Mouse (Mus musculus) forebrain, embryonic 12.5 days (tissue): ENCODE measurements around the gene Scamp1. TPM values are rescaled to one million over a fixed set of nuclear protein-coding genes. Genes with fewer than 3 reads are reported as not detected.

Source experiments
- ATAC-seq: fragments of 200-750 bp; cut with Nextera tagmentation; 2 replicates; pipeline ENCODE4 v1.8.0; 2017; ENCODE audit warnings: moderate TSS enrichment; ENCODE audit not compliant: low FRiP score
- H3K27ac ChIP-seq: fragments of 300-500 bp; sonication (generic); 2 replicates; pipeline ENCODE4 v1.5.1; 2016; ENCODE audit warnings: mild to moderate bottlenecking
- H3K27me3 ChIP-seq: fragments of 300-500 bp; sonication (generic); 2 replicates; pipeline ENCODE4 v1.6.1; 2016; ENCODE audit warnings: mild to moderate bottlenecking
- H3K36me3 ChIP-seq: fragments of 300-500 bp; sonication (generic); replicated peaks from 2 replicates; pipeline ENCODE4 v1.6.1; 2016; ENCODE audit warnings: mild to moderate bottlenecking
- H3K4me1 ChIP-seq: fragments of 300-500 bp; sonication (generic); 2 replicates; pipeline ENCODE4 v1.6.1; 2016
- H3K4me2 ChIP-seq: fragments of 300-500 bp; sonication (generic); 2 replicates; pipeline ENCODE4 v1.6.1; 2016; ENCODE audit warnings: mild to moderate bottlenecking, moderate library complexity
- H3K4me3 ChIP-seq: fragments of 300-500 bp; sonication (generic); replicated peaks from 2 replicates; pipeline ENCODE4 v1.5.1; 2016; ENCODE audit warnings: mild to moderate bottlenecking
- H3K9ac ChIP-seq: fragments of 300-500 bp; sonication (generic); 2 replicates; pipeline ENCODE4 v1.6.1; 2016; ENCODE audit warnings: mild to moderate bottlenecking
- H3K9me3 ChIP-seq: fragments of 300-500 bp; sonication (generic); 2 replicates; pipeline ENCODE4 v1.6.1; 2016
- WGBS: fragments of 180-500 bp; shearing (Covaris S2); methylation state at CpG from one replicate; pipeline ENCODE4 v1.1.7; 2016; 5-methylcytosine and 5-hydroxymethylcytosine counted together
- polyA plus RNA-seq: library from polyadenylated mRNA; unstranded; fragments of >200 nt; fragmentation: Nextera tagmentation; extraction: Ambion mirVana; gene quantifications from 2 replicates; pipeline ENCODE4 v1.2.1, GENCODE M21; 2016

Gene Scamp1
- polyA plus RNA-seq, 1 experiment from 2014 or later, result 55.3 TPM

DNA sequence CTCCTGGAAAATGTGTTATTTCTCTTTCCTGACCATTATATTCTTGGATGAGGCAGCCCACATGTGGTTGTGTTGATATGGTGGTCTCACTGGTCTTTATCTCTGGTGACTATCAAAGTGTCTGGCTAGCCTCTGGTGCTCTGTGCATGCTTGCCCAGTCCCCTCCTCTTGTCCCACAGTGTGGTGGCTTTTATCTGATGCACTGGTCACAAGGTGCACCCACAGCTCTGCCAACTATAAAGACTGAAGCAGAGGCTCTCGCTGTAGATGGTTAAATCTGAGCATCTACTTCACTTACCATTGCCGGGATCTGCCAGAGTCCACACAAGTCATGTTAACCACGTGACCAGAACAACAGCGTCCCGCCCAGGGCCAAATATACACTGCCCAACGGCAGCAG lies 19.1 kb downstream of the Scamp1 start:
- H3K27ac ChIP-seq, result no peak overlapping the region
- no peak overlapping the region for H3K4me3 ChIP-seq
- no peaks in the 10 kb centered on the region for H3K9me3 ChIP-seq
- no peak overlapping the region for H3K9ac ChIP-seq
- no peaks in the 10 kb centered on the region; the same call in 1 of the 2 replicates for H3K4me1 ChIP-seq
- H3K27me3 ChIP-seq, result no peaks in the 10 kb centered on the region
- 93% methylated on average over 6 of the region's 6 CpGs for WGBS
- H3K36me3 ChIP-seq, result no peaks in the 10 kb centered on the region
- no peak for ATAC-seq
- H3K4me2 ChIP-seq, result no peak overlapping the region

DNA sequence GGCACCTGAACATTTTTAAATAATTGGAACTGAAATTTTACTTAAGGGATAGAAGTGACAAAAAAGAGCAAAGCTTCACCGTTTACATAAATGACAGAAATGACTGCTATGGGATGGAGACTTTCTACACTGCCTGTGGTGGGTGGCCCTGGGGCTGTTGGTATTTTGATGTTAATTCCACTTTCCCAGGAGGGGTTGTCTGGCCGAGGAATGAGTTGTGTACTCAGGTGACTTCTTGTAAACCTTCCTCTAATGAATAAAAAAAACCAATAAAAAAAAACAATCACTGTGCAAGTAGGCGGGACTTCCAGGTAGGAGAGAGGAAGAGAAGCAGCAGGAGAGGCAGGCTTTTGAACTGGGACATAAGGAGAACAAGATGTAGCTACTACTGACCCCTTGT lies 20.4 kb downstream of the Scamp1 start:
- Histone ChIP-seq H3K4me3 (no peak overlapping the region), H3K36me3 (no peaks in the 10 kb centered on the region), H3K27ac (no peak overlapping the region), H3K4me2 (no peak overlapping the region), H3K9ac (no peak overlapping the region), H3K27me3 (no peaks in the 10 kb centered on the region), H3K9me3 (no peaks in the 10 kb centered on the region), H3K4me1 (no peaks in the 10 kb centered on the region; the same call in 1 of the 2 replicates)
- ATAC-seq, result no peak
- WGBS, result 78% methylated on average over 3 of the region's 3 CpGs

DNA sequence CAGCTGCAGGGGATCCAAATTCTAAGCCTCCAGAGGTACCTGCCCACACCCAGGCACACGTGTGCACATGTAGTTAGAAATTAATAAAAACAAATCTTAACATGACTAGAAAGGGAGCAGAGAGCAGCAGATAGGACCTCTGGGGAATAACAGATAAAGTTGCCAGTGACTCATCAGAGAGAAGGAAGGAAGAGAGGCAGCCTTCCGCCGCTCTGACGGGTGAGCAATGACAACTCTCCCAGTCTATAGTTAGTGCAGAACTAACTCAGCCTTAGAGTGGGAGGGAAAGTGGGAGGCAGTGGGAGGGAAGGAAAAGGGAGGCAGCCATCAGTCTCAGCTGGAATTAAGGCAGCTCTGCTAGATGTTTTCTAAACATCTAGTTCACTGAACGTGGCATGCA lies 21.7 kb downstream of the Scamp1 start:
- Histone ChIP-seq H3K9me3 (no peaks in the 10 kb centered on the region), H3K27me3 (no peaks in the 10 kb centered on the region), H3K4me3 (no peak overlapping the region), H3K4me2 (no peak overlapping the region), H3K9ac (no peak overlapping the region), H3K36me3 (no peaks in the 10 kb centered on the region), H3K27ac (no peak overlapping the region), H3K4me1 (no peaks in the 10 kb centered on the region; the same call in 1 of the 2 replicates)
- no peak for ATAC-seq
- WGBS, result 80% methylated on average over 5 of the region's 5 CpGs

DNA sequence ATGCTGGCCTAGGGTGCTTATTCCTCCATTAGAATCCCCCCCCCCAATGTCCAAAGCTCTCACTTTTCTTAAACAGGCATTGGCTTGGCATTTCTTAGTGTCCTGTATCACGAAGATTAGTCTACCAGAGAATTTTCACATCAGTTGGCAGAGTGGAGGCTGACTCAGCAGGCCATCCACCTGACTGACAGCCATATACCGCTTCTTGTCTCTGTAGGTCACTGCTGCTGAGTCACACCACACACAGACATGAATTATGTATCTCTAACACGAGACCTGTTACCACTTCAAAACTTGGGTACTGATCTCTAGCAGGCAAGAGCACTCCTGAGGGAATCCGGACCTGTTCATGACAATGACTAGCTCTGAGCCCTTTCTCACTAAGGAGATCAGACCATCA lies 23.1 kb downstream of the Scamp1 start:
- Histone ChIP-seq H3K36me3 (no peaks in the 10 kb centered on the region), H3K27ac (no peak overlapping the region), H3K4me3 (no peak overlapping the region), H3K27me3 (no peaks in the 10 kb centered on the region), H3K4me1 (peaks cover 2% of the 10 kb centered on the region), H3K9ac (no peak overlapping the region), H3K9me3 (no peaks in the 10 kb centered on the region), H3K4me2 (no peak overlapping the region)
- WGBS, result 80% methylated on average over 4 of the region's 4 CpGs
- no peak for ATAC-seq

DNA sequence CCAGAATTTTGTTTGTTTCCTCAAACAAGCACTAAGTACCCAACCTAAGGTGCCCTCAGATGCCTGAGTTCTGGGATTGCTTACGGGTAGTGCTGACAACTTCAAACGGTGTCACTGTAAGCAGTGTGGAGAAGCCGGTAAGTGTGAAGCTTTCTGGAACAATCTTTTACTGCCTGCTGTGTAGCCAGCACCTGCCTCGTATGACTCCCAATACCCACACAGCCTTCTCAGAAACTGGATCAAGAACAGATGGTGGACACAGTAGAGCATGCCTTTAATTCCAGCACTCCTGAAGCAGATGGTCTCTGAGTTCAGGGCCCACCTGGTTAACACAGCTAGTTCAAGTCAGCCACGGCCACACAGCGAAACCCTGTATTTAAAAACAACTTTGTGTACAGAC lies 24.0 kb downstream of the Scamp1 start:
- no peak overlapping the region for H3K4me3 ChIP-seq
- no peak overlapping the region for H3K9ac ChIP-seq
- H3K27ac ChIP-seq, result no peak overlapping the region
- 79% methylated on average over 6 of the region's 6 CpGs for WGBS
- no peaks in the 10 kb centered on the region for H3K9me3 ChIP-seq
- ATAC-seq, result no peak
- H3K27me3 ChIP-seq, result no peaks in the 10 kb centered on the region
- peaks cover 4% of the 10 kb centered on the region for H3K4me1 ChIP-seq
- H3K4me2 ChIP-seq, result no peak overlapping the region
- H3K36me3 ChIP-seq, result no peaks in the 10 kb centered on the region

DNA sequence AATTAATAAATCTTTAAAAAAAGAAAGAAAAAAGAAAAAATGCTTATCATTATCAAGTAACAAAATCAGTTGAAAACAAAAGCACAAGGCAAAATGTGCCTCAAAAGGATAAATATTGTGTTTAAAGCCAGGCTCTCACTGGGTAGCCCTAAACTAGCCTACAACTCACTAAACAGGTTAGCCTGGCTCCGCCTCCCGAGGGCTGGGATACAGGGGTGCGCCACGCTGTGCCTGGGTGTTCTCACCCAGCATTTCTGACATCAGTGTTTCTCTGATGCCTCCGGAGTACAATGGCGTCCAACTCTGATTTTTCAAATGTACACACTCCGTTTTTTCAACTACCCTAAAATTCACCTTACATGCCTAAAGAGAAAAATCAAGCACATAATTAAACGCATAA lies 24.7 kb downstream of the Scamp1 start:
- H3K9me3 ChIP-seq, result no peaks in the 10 kb centered on the region
- no peak overlapping the region for H3K4me2 ChIP-seq
- WGBS, result 83% methylated on average over 8 of the region's 8 CpGs
- ATAC-seq, result no peak
- H3K4me1 ChIP-seq, result peaks cover 4% of the 10 kb centered on the region
- H3K9ac ChIP-seq, result no peak overlapping the region
- no peak overlapping the region for H3K27ac ChIP-seq
- H3K27me3 ChIP-seq, result no peaks in the 10 kb centered on the region
- H3K36me3 ChIP-seq, result no peaks in the 10 kb centered on the region
- H3K4me3 ChIP-seq, result no peak overlapping the region

DNA sequence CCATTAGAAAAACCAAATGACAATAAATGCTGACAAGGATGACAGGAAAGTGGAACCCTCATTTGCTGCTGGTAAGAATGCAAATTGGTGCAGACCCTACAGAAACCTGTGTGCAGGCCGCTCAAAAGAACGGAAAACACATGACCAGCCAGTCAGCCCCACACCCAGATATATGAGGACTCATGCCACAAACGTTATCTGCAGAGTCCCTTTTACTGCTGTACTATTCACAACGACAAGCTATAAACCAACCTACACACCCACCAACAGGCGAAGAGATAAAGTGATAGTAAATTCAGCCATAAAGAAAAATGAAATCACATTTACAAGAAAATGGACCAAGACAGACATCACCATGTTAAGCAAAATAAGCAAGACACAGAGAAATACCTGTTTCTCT lies 26.4 kb downstream of the Scamp1 start:
- H3K4me1 ChIP-seq, result peaks cover 4% of the 10 kb centered on the region
- H3K4me3 ChIP-seq, result no peak overlapping the region
- 94% methylated on average over 5 of the region's 5 CpGs for WGBS
- no peak overlapping the region for H3K4me2 ChIP-seq
- H3K9me3 ChIP-seq, result no peaks in the 10 kb centered on the region
- no peak for ATAC-seq
- H3K27ac ChIP-seq, result no peak overlapping the region
- H3K36me3 ChIP-seq, result no peaks in the 10 kb centered on the region
- H3K9ac ChIP-seq, result no peak overlapping the region
- no peaks in the 10 kb centered on the region for H3K27me3 ChIP-seq

DNA sequence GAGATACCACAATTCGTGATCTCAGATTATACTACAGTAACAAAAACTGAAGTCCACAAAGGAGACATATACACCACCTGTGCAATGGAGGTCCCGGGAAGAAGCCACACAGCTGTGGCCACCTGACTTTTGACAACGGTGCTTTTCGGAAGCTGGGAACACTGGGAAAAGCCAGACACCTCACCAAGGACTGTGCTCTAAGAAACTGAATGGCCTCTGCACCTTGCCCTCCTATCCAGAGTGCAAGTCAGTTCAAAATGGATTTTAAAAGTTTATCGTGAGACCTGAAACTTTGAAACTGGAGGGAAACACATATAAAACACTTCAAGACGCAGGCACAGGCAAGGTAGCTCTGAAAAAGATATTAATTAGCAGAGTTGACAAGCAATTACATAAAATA lies 27.1 kb downstream of the Scamp1 start:
- Histone ChIP-seq H3K4me3 (no peak overlapping the region), H3K9ac (no peak overlapping the region), H3K36me3 (no peaks in the 10 kb centered on the region), H3K4me2 (no peak overlapping the region), H3K9me3 (no peaks in the 10 kb centered on the region), H3K4me1 (peaks cover 4% of the 10 kb centered on the region), H3K27ac (no peak overlapping the region), H3K27me3 (no peaks in the 10 kb centered on the region)
- no peak for ATAC-seq
- WGBS, result 92% methylated on average over 6 of the region's 6 CpGs

DNA sequence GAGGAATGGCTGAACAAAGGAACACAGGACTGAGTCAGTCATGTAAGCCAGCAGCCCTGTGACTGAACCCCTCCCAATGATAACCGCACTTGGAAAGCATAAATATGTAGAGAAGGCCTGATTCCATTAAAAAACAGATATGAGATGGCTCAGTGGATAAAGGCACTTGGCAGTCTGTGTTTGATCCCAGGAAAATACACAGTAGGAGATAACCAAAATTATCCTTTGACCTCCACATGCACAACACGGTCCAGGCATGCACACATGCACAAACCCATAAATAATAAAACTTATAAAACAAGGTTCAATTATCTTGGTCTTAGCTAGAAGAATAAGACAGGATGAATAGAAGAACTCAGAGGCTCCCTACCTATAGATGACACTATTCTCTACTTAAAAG lies 27.9 kb downstream of the Scamp1 start:
- Histone ChIP-seq H3K27ac (no peak overlapping the region), H3K9me3 (no peaks in the 10 kb centered on the region), H3K4me2 (no peak overlapping the region), H3K9ac (no peak overlapping the region), H3K4me1 (peaks cover 4% of the 10 kb centered on the region), H3K36me3 (no peaks in the 10 kb centered on the region), H3K4me3 (no peak overlapping the region), H3K27me3 (no peaks in the 10 kb centered on the region)
- 89% methylated on average over 2 of the region's 2 CpGs for WGBS
- ATAC-seq, result no peak

DNA sequence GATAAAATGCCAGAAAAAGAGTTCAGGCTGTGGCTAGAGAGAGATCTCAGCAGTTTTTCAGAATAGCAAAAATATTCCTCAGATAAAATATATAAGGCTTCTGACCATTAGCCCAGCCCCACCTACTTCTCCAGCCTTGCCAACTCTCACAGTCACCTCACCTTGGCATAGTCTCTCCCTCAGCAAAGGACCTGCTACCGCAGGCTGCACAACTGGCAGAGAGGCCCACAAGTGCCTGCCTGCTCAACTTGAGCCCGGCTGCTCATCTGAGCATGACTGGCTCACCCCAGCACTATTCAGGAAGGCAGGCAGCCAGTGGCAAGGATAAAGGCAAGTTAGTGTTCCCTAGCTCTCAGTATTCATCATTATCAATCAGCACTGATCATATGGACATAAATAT lies 30.5 kb downstream of the Scamp1 start:
- H3K4me1 ChIP-seq, result peaks cover 4% of the 10 kb centered on the region
- no peak overlapping the region for H3K4me2 ChIP-seq
- H3K36me3 ChIP-seq, result no peaks in the 10 kb centered on the region
- no peaks in the 10 kb centered on the region for H3K9me3 ChIP-seq
- WGBS, result 90% methylated on average over 2 of the region's 2 CpGs
- no peak for ATAC-seq
- no peaks in the 10 kb centered on the region for H3K27me3 ChIP-seq
- H3K4me3 ChIP-seq, result no peak overlapping the region
- no peak overlapping the region for H3K9ac ChIP-seq
- no peak overlapping the region for H3K27ac ChIP-seq

DNA sequence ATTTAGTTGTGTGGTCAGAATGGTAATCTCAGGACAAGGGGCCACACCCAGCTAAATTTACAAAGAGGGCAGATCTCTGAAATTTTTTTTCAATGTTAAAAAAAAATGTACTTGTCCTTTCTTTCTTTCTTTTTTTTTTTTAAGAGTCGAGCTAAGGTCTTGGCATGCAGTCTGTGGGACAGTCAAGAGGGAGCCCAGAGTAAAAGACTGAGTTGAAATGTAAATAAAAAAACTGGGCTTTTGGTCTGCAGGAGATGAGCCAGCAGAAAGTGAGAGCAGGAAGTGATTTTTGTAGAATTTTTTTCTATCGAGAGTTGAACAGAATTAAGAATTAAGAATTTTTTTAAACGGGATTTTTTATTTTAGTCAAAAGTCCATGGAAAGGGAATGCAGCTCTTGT lies 31.4 kb downstream of the Scamp1 start:
- no peak overlapping the region for H3K27ac ChIP-seq
- H3K36me3 ChIP-seq, result no peaks in the 10 kb centered on the region
- no peak overlapping the region for H3K9ac ChIP-seq
- peaks cover 4% of the 10 kb centered on the region for H3K4me1 ChIP-seq
- no peaks in the 10 kb centered on the region for H3K27me3 ChIP-seq
- no peak for ATAC-seq
- H3K4me3 ChIP-seq, result no peak overlapping the region
- WGBS, result 90% methylated on average over 3 of the region's 3 CpGs
- H3K4me2 ChIP-seq, result no peak overlapping the region
- no peaks in the 10 kb centered on the region for H3K9me3 ChIP-seq

DNA sequence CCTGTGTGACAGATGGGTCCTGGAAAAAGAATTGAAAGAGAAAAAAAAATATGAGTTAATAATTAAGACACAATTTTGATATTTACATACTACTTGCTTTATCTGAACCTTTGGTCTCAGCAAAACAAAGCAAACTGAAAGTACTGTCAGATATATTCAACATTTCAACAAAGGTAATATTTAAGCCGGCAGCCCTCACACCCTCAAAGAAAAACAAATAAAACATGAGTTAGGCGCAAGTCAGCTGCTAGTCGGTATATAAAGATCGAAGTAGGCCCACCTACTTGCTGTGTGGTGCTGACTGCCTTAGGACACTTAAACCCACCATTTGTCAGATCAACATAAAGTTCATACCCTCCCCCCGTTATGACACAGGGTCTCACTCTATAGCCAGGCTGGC lies 32.6 kb downstream of the Scamp1 start:
- Histone ChIP-seq H3K4me3 (no peak overlapping the region), H3K9ac (no peak overlapping the region), H3K36me3 (no peaks in the 10 kb centered on the region), H3K27me3 (no peaks in the 10 kb centered on the region), H3K4me1 (peaks cover 4% of the 10 kb centered on the region), H3K27ac (no peak overlapping the region), H3K4me2 (no peak overlapping the region), H3K9me3 (no peaks in the 10 kb centered on the region)
- no peak for ATAC-seq
- WGBS, result 95% methylated on average over 5 of the region's 5 CpGs

DNA sequence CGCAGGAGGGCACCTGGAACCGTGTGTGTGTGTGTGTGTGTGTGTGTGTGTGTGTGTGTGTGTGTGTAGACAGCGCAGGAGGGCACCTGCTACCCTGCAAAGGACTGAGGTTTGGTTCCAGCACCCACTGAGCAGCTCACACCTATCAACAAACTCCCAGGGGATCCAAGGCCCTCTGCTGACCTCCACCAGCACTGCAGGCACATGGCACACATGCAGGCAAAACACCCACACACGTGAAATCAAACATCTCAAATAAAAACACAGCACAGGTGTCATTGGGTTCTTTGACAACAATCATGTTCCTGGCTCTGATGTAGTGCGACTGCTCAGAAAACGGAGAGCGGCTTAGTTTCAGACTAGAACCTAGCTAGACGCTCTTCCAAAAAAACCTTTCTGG lies 34.9 kb downstream of the Scamp1 start:
- ATAC-seq, result no peak
- no peak overlapping the region for H3K4me3 ChIP-seq
- H3K9ac ChIP-seq, result no peak overlapping the region
- no peaks in the 10 kb centered on the region for H3K9me3 ChIP-seq
- H3K27me3 ChIP-seq, result no peaks in the 10 kb centered on the region
- no peak overlapping the region for H3K27ac ChIP-seq
- H3K4me1 ChIP-seq, result peaks cover 7% of the 10 kb centered on the region; the same call in 1 of the 2 replicates
- 94% methylated on average over 5 of the region's 8 CpGs for WGBS
- H3K36me3 ChIP-seq, result no peaks in the 10 kb centered on the region
- no peak overlapping the region for H3K4me2 ChIP-seq

DNA sequence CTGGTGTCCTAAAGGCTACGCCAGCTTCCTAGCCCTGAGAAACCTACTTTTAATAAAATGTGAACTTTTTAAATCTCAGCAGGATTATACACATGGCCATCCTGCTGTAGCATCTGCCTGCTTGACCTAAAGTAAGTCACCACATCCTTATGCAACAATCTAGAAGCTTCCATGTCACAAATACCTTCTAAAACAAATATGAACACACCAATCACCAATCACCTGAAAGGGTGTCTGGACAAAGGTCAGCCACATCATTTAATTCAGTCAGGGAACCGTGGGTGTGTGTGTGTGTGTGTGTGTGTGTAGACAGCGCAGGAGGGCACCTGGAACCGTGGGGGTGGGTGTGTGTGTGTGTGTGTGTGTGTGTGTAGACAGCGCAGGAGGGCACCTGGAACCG lies 35.5 kb downstream of the Scamp1 start:
- no peak overlapping the region for H3K4me2 ChIP-seq
- H3K4me1 ChIP-seq, result peaks cover 7% of the 10 kb centered on the region; the same call in 1 of the 2 replicates
- no peak overlapping the region for H3K9ac ChIP-seq
- H3K36me3 ChIP-seq, result no peaks in the 10 kb centered on the region
- no peak for ATAC-seq
- 93% methylated on average over 4 of the region's 6 CpGs for whole genome bisulfite sequencing
- H3K4me3 ChIP-seq, result no peak overlapping the region
- no peak overlapping the region for H3K27ac ChIP-seq
- no peaks in the 10 kb centered on the region for H3K9me3 ChIP-seq
- no peaks in the 10 kb centered on the region for H3K27me3 ChIP-seq
